Mouse (Mus musculus): ENCODE measurements around the gene Olfr979. TPM values are rescaled to one million over a fixed set of nuclear protein-coding genes. Genes with fewer than 3 reads are reported as not detected.

Gene Olfr979
- polyA plus RNA-seq, 1 experiment from 2014 or later, result not detected

Other genes starting within 250 kb of the Olfr979 start
- not detected in 2 replicates for gene Olfr968, start 220.2 kb downstream of the Olfr979 start, polyA plus RNA-seq (2014; fragmentation: Nextera tagmentation; extraction: Ambion mirVana)
- not detected in 2 replicates for gene Olfr969, start 212.5 kb downstream of the Olfr979 start, polyA plus RNA-seq (2014; fragmentation: Nextera tagmentation; extraction: Ambion mirVana)
- not detected in 2 replicates for gene Olfr970, start 194.6 kb downstream of the Olfr979 start, polyA plus RNA-seq (2014; fragmentation: Nextera tagmentation; extraction: Ambion mirVana)
- not detected in 2 replicates for gene Olfr971, start 166.6 kb downstream of the Olfr979 start, polyA plus RNA-seq (2014; fragmentation: Nextera tagmentation; extraction: Ambion mirVana)
- gene Olfr972, start 137.0 kb downstream of the Olfr979 start, polyA plus RNA-seq (2014; fragmentation: Nextera tagmentation; extraction: Ambion mirVana), result not detected in 2 replicates
- gene Olfr229, start 96.1 kb downstream of the Olfr979 start, polyA plus RNA-seq (2014; fragmentation: Nextera tagmentation; extraction: Ambion mirVana), result not detected in 2 replicates
- not detected in 2 replicates for gene Olfr974, start 66.0 kb downstream of the Olfr979 start, polyA plus RNA-seq (2014; fragmentation: Nextera tagmentation; extraction: Ambion mirVana)
- gene Olfr975, start 51.4 kb downstream of the Olfr979 start, polyA plus RNA-seq (2014; fragmentation: Nextera tagmentation; extraction: Ambion mirVana), result not detected in 2 replicates
- gene Olfr976, start 42.3 kb downstream of the Olfr979 start, polyA plus RNA-seq (2014; fragmentation: Nextera tagmentation; extraction: Ambion mirVana), result not detected in 2 replicates
- not detected in 2 replicates for gene Olfr978, start 11.4 kb downstream of the Olfr979 start, polyA plus RNA-seq (2014; fragmentation: Nextera tagmentation; extraction: Ambion mirVana)
- not detected in 2 replicates for gene Olfr980, start 6.1 kb upstream of the Olfr979 start, polyA plus RNA-seq (2014; fragmentation: Nextera tagmentation; extraction: Ambion mirVana)
- gene Olfr981, start 18.0 kb upstream of the Olfr979 start, polyA plus RNA-seq (2014; fragmentation: Nextera tagmentation; extraction: Ambion mirVana), result not detected in 2 replicates
- gene Olfr982, start 70.4 kb upstream of the Olfr979 start, polyA plus RNA-seq (2014; fragmentation: Nextera tagmentation; extraction: Ambion mirVana), result not detected in 2 replicates
- gene Olfr983, start 90.1 kb upstream of the Olfr979 start, polyA plus RNA-seq (2014; fragmentation: Nextera tagmentation; extraction: Ambion mirVana), result not detected in 2 replicates
- not detected in 2 replicates for gene Olfr984, start 110.7 kb upstream of the Olfr979 start, polyA plus RNA-seq (2014; fragmentation: Nextera tagmentation; extraction: Ambion mirVana)
- gene Olfr985, start 126.7 kb upstream of the Olfr979 start, polyA plus RNA-seq (2014; fragmentation: Nextera tagmentation; extraction: Ambion mirVana), result not detected in 2 replicates
- not detected in 2 replicates for gene Tmem225, start 144.7 kb upstream of the Olfr979 start, polyA plus RNA-seq (2014; fragmentation: Nextera tagmentation; extraction: Ambion mirVana)
- not detected in 2 replicates for gene Olfr986, start 177.5 kb upstream of the Olfr979 start, polyA plus RNA-seq (2014; fragmentation: Nextera tagmentation; extraction: Ambion mirVana)
- gene Zfp202, start 188.9 kb upstream of the Olfr979 start, polyA plus RNA-seq (2014; fragmentation: Nextera tagmentation; extraction: Ambion mirVana), result 6.8 and 7.3 TPM in 2 replicates

Data from midbrain, embryonic 11.5 days (tissue).